Mouse (Mus musculus): ENCODE data around the gene Hist1h2bh.

Hist1h2bh gene

GRCm38 (mm10) chr13:23501511-23501910 is 41.7 kb downstream of the Hist1h2bh start:
- no peak for DNase-seq

DNA sequence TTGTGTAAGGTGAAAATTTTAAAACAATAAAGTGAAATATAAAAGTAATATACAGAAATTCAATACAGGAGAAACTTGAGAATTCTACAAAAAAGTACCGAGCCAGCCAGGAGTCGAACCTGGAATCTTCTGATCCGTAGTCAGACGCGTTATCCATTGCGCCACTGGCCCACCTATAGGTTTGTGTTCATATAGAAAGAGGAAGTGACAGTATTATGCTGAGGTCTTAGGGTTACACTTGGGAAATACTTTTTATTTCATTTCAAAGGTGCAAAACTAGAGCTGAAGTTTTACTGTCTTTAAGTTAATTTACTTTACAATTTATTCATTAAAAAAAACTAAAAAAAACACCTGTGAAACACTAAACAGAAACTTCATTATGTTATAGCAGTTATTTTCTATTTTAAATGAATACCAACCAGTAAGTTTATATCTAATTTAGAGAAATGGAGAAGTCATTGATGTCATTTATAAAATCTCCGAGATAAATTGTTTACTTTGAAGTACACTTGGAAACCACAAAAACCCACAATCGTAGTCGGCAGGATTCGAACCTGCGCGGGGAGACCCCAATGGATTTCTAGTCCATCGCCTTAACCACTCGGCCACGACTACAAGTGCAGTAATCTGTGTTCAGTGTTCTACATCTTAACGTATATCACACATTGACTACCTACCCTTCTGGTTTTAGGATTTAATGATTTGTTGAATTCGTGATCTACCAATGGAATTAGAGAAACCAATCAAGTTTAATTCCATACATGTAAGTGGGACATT is 42.6 kb downstream of the Hist1h2bh start:
- no peak for DNase-seq

GRCm38 (mm10) chr13:23499943-23500342 is 43.2 kb downstream of the Hist1h2bh start:
- no peak for DNase-seq

GRCm38 (mm10) chr13:23498653-23499052 is 44.5 kb downstream of the Hist1h2bh start:
- DNase-seq: no peak

DNA sequence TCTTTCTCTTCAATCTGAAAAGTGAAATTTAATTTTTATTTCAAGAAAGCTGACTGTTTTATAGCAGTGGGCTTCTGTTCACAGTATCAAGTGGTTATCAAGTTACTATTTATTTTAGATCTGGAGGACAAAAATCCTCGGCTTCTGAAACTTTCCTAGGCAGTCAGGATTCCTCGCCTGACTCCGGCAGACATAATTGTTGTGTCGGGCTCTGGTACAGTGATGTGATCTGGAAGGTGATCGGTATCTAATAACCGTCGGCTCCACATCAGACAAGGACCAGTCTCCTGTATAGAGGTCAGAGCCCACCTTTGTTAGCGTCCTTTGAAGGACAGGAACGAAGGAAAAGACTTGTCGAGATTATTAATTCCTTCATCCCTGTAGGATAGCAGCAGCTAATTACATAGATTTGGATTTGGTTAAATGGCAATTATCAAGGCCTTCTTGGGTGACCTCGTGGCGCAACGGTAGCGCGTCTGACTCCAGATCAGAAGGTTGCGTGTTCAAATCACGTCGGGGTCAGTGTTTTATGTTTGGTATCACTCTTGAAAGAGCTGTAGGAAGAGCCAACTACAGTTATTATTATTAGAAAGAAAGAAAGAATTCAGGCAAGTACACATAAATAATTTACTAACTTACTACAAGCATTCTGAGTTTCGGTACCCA is 45.4 kb downstream of the Hist1h2bh start:
- no peak for DNase-seq

DNA sequence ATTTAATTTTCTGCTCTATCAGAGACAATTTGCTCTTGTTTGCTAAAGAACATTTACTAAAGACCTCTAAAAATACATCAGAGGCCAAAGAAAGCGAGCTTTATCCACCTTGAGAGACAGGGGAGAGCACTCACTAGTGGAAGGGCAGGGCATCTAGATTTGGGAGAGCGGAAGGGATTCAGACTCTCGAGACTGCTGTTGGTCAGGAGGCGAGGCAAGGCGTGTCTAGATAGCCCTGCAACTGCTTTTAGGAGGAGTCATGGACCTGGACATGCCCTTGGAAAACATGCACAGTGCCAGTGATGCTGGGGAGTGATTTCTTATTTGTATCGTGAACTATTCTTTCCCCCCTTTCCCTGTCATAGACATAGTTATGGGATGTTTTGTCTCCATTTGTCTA is 47.7 kb downstream of the Hist1h2bh start:
- no peak for DNase-seq

DNA sequence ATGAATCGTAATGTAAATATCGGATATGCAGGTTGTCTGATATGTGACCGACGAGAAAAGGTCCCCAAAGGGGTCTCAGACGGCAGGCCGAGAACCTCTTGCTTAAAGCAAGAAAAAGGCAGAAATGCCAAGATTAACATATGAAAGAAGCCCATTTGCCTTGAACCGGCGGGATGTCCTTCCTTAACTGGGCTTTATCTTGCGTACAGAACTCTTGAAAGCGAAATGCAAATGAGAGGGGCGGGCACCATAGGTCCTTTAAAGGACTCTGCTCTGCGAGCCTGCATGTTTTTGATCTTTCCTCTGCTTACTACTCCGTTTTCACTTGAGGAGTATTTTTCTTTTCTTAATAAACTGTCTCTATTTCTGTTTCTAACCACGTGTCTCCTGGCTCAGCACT is 51.2 kb downstream of the Hist1h2bh start:
- no peak for DNase-seq
